Mouse (Mus musculus) left cerebral cortex, adult 18-20 months (tissue): Measurements from ENCODE around the gene Scgb1c1. TPM values are rescaled to one million over a fixed set of nuclear protein-coding genes. Genes with fewer than 3 reads are reported as not detected.

Source experiments
- DNase-seq, 2 experiments: peaks; one replicate each; pipeline ENCODE4 v3.0.0; 2021 to 2022; ENCODE audit warnings: low spot score in 2 of 2, mixed read lengths in 1 of 2
- total RNA-seq, 2 experiments: library from RNA; stranded (reverse); gene quantifications; 2 replicates each; pipeline ENCODE4 v1.2.3; 2021

Gene Scgb1c1
- total RNA-seq, 2 experiments from 2014 or later: not detected

- no peak for DNase-seq
Measured at GRCm38 (mm10) chr7:140840750-140841735, 4.3 kb upstream of the Scgb1c1 start.

DNA sequence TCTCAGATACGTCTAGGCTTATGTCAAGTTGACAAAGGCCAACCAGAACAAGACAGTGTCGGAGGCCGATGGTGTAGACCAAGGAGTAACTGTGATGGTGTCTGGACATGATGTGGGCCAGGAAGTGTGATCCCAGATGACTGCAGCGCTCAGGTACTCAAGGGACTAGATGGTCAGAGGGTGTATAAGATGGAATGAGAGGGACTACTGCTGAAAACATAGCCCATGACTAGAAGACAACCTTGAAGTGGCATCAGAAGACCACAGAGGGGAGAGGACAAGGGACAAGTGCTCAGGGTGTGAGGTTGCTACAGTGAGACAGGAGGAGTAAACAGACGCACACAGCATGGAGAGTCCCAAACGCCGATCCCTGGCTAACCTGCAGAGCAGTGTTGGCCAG, 1.5 kb upstream of the Scgb1c1 start:
- DNase-seq: no peak

DNA sequence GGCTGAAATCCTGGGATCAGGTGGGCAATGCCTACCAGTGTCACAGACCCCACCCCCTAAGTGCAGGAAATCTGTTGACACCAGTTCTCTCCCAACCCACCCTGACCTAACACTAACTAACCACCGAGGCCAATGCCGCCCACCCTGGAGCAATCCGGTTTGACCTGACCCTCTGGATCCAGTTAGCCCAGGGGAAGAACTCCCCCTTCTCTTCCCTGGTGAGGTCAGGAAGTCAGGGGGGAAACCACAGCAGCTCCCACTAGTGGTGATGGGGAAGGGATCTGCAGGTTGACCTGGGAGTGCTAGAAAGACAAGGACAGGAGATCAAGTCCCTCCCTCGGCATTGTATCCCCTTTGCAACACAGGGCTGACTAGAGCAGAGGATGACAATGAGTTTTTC, 336 bp downstream of the Scgb1c1 start:
- DNase-seq: no peak

DNA sequence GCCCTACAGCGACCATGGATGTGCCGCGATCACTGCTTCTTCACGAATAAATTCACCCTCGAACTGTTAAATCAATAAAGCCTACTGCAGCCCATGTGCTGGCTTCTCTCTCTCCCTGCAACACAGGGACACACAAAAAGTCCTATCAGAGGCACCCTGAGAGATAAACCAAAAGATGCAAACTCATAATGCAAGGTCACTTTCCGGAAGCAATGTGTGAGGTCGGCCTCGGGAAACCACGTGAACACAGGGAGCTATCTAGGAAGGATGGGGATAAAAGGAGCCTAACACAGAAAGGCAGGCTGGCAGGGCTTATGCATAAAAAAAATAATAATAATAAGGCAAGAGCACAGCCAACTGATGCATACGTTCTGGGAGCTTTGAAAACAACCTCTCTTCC, 1.3 kb downstream of the Scgb1c1 start:
- DNase-seq: no peak

GRCm38 (mm10) chr7:140847755-140848580, 2.6 kb downstream of the Scgb1c1 start, which contains the start of gene Odf3:
TSS of gene Odf3 (plus strand) at chr7:140847805.
- no peak for DNase-seq

DNA sequence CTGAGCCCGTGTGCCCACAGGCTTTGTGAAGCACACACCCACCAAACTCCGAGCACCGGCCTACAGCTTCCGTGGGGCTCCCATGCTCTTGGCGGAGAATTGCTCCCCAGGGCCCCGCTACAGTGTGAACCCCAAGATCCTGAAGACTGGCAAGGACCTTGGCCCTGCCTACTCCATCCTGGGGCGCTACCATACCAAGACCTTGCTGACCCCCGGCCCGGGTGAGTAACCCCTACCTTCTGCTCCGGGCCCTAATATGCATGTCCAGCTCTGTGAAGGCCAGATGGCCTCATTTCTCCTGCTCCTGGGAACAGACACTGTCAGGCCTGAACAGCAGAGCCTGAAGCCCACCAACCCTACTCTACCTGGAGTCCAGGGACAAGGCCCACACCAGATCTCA, 3.2 kb downstream of the Scgb1c1 start:
- DNase-seq: no peak

- DNase-seq: no peak
Measured at GRCm38 (mm10) chr7:140851916-140852315, 6.6 kb downstream of the Scgb1c1 start.

- DNase-seq: no peak
Measured at GRCm38 (mm10) chr7:140853386-140853785, 8.0 kb downstream of the Scgb1c1 start.

GRCm38 (mm10) chr7:140854483-140854882, 9.1 kb downstream of the Scgb1c1 start:
- DNase-seq: no peak

DNA sequence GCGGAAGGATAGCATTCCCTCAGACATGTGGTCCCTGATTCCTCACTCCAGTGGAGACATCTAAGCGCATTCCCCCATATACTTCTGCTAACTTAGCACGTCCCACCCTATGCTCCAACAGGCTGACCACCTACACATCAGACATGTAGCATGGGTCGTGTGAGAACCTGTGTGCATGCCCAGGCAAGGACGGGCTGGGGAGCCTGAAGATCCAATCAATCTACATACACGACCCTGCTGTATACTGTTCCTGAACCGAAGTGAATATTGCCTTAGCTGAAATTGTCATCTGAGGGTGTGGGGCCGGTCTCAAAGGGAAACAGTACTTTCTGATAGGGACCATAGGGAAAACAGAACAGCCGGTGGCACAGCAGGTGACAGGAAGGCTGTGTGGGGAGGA, 9.8 kb downstream of the Scgb1c1 start:
- no peak for DNase-seq

DNA sequence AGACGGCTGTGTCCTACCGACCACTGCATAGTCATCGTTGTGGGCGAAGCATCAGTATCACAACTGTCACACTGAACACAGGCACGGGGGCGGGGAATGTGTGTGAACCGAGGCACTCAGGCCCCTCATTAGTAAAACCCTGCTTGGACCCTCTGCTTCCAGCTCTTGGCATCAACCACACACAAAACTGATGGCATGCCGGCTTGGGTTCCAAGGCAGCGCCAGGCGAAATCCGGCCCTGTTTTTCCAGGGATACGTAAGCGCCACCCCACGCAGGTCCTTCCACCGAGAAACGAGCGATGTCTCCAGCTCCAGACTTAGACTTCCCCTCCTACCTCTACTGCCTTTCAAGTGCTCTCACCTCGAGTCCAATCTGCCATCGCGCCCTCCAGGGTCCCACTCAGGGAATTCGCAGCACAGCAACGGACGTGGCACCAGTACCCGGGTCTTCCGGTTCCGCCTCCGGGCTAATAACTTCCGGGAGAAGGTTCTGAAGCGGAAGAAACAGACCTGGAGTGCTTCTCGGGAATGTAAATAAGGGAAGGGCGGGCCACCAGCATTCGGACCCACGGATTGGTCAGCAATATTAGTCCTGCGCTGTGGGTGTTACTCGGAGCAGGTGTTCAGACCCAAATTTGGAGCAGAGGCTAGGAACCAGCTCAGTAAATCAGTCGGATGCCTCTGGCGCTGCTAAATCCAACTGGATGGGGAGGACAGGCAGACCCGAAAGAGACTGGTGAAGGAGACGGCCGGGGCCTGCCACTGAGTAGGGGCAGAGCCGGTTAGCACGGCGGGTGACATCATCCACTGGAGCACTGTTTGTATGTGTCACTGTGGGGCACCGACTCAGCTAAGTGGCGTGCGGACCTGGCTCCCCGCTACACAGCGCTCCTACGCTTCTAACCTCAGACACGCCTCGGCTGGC, 10.8 kb downstream of the Scgb1c1 start, which contains the start of gene Gm45785:
Gm45785 (minus strand) TSS at position 472 of the 925 bp plus-strand sequence.
- peak; percentile 74 to 82 for DNase-seq

- peak; percentile 87 to 93 for DNase-seq
Measured at GRCm38 (mm10) chr7:140856785-140857549, 11.6 kb downstream of the Scgb1c1 start, which contains the start of gene Ric8a. TSS of gene Ric8a (plus strand) at chr7:140856957.

DNA sequence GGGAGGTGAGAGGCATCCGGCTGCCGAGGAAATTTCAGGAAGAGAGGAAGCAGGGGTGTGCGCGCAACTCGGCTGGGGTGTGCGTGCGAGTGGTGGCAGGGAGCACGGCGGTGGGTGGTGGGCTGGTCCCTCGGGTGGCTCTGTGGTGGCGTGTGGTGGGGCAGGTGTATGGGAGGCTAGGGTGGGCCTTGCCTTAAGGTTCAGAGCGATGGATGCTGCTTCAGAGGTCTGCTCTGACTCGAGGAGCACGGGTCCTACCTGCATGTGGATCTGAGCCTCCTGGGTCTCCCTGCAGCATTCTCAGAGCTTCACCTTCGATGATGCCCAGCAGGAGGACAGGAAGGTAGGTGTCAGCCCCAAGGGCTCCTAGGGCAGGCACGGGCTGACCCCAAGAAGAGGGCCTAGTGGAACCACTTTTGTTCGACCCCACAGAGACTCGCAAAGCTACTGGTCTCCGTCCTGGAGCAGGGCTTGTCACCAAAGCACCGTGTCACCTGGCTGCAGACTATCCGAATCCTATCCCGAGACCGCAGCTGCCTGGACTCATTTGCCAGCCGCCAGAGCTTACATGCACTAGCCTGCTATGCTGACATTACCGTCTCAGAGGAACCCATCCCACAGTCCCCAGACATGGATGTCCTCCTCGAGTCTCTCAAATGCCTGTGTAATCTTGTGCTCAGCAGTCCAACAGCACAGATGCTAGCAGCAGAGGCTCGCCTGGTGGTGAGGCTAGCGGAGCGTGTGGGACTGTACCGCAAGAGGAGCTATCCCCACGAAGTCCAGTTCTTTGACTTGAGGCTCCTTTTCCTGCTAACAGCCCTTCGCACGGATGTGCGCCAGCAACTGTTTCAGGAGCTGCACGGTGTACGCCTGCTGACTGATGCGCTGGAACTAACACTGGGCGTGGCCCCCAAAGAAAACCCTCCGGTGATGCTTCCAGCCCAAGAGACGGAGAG, 12.5 kb downstream of the Scgb1c1 start, which contains the start of gene Bet1l:
Bet1l (minus strand) TSS at position 28 of the 956 bp plus-strand sequence.
- no peak for DNase-seq

GRCm38 (mm10) chr7:140858746-140859145, 13.4 kb downstream of the Scgb1c1 start:
- no peak for DNase-seq

DNA sequence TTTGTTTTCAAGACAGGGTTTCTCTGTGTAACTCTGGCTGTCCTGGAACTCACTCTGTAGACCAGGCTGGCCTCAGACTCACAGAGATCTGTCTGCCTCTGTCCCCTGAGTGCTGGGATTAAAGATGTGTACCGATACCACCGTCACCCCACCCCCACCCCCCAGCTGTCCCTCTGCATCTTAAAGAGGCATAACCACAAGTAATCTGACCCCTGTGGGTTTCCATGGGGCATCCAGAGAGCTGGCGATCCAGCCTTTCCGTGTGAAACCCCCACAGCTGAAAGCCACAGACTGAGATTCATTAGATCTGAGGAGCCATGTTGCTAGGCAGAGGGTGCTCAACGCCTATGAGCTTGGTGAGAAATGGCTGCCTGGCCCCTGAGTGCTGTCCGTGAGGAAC, 14.7 kb downstream of the Scgb1c1 start:
- DNase-seq: no peak

- DNase-seq: no peak
Measured at GRCm38 (mm10) chr7:140860728-140861127, 15.4 kb downstream of the Scgb1c1 start.

DNA sequence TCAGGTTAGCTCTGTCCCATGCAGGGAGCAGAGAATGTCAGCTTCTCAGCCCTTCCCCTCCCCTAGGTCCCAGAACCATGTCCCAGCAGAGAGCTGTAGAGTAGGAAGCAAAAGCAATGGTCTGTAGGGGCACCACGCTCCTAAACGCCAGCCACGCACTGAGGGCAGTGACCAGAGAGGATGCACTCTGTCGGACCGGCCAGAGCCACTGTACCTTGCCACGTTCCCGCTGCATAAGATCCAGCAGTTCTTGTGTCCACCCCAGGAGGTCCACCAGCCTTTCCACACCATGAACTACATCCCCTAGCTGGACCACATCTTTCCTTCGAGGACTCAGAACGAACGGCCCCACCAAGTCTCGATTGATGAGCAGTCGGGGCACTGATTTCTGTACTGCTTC, 19.4 kb downstream of the Scgb1c1 start:
- no peak for DNase-seq

GRCm38 (mm10) chr7:140874224-140874623, 28.9 kb downstream of the Scgb1c1 start:
- DNase-seq: no peak

- no peak for DNase-seq
Measured at GRCm38 (mm10) chr7:140877364-140877763, 32.0 kb downstream of the Scgb1c1 start.
